Mouse (Mus musculus) bone marrow macrophage, adult 2 months (primary cell): Measurements from ENCODE around the gene Gdap2. TPM values are rescaled to one million over a fixed set of nuclear protein-coding genes. Genes with fewer than 3 reads are reported as not detected.

ENCODE experiments used
- H3K27ac ChIP-seq: 2 replicates; pipeline ENCODE4 v1.5.1; 2012; ENCODE audit warnings: low read depth, low read length; ENCODE audit not compliant: insufficient read depth
- H3K4me1 ChIP-seq: 2 replicates; pipeline ENCODE4 v1.6.1; 2012; ENCODE audit warnings: low read length; ENCODE audit not compliant: control insufficient read depth, insufficient read depth
- H3K4me3 ChIP-seq: 2 replicates; pipeline ENCODE4 v1.5.1; 2012; ENCODE audit warnings: mild to moderate bottlenecking, low read length, moderate library complexity; ENCODE audit not compliant: insufficient read depth
- CTCF ChIP-seq: IDR thresholded peaks from 2 replicates; pipeline ENCODE4 v1.5.1; 2012; ENCODE audit warnings: low read depth, mild to moderate bottlenecking, low read length, moderate library complexity
- POLR2A ChIP-seq: IDR thresholded peaks from 2 replicates; pipeline ENCODE4 v1.6.1; 2012; ENCODE audit warnings: mild to moderate bottlenecking, low read depth, low read length, borderline replicate concordance
- polyA plus RNA-seq: library from polyadenylated mRNA; stranded (reverse); fragments of >200 nt; gene quantifications from 2 replicates; pipeline ENCODE4 v1.2.4, GENCODE M21; 2012; ENCODE audit not compliant: missing spikeins, insufficient read depth, insufficient read length

Gdap2 gene
- 26.6 and 28.5 TPM in 2 replicates for polyA plus RNA-seq

GRCm38 (mm10) chr3:100162315-100163105 lies at the start of gene Gdap2, which contains the start of gene Wdr3:
Gdap2 (plus strand) TSS chr3:100162381.
Wdr3 (minus strand) TSS chr3:100162407.
- Histone ChIP-seq H3K4me1 (peaks cover 16% of the 10 kb centered on the region), H3K27ac (peak within 1 kb of the TSS; percentile 72), H3K4me3 (peak within 1 kb of the TSS; percentile 65)
- TF ChIP-seq CTCF (no peak), POLR2A (peak; percentile 69)

GRCm38 (mm10) chr3:100118681-100119080 lies 43.5 kb upstream of the Gdap2 start:
- no peaks in the 10 kb centered on the region for H3K4me1 ChIP-seq
- H3K4me3 ChIP-seq = no peak overlapping the region
- TF ChIP-seq POLR2A (no peak), CTCF (no peak)
- H3K27ac ChIP-seq = no peak overlapping the region

GRCm38 (mm10) chr3:100121961-100122360 lies 40.2 kb upstream of the Gdap2 start:
- no peaks in the 10 kb centered on the region for H3K4me1 ChIP-seq
- TF ChIP-seq POLR2A = no peak
- TF ChIP-seq CTCF = no peak
- no peak overlapping the region for H3K27ac ChIP-seq
- H3K4me3 ChIP-seq = no peak overlapping the region

GRCm38 (mm10) chr3:100122445-100122844 lies 39.7 kb upstream of the Gdap2 start:
- no peaks in the 10 kb centered on the region for H3K4me1 ChIP-seq
- no peak overlapping the region for H3K4me3 ChIP-seq
- TF ChIP-seq POLR2A (no peak), CTCF (no peak)
- no peak overlapping the region for H3K27ac ChIP-seq

GRCm38 (mm10) chr3:100160682-100161445 lies 1.3 kb upstream of the Gdap2 start:
- Histone ChIP-seq H3K4me3 (peak overlapping the region; percentile 65), H3K27ac (peak overlapping the region; percentile 72), H3K4me1 (peaks cover 16% of the 10 kb centered on the region)
- TF ChIP-seq CTCF (no peak), POLR2A (no peak)

GRCm38 (mm10) chr3:100161665-100162314 lies 391 bp upstream of the Gdap2 start:
- peak overlapping the region; percentile 72 for H3K27ac ChIP-seq

GRCm38 (mm10) chr3:100163556-100163955 lies 1.4 kb downstream of the Gdap2 start:
- Histone ChIP-seq H3K4me1 (peaks cover 16% of the 10 kb centered on the region), H3K4me3 (no peak overlapping the region), H3K27ac (no peak overlapping the region)
- TF ChIP-seq POLR2A (no peak), CTCF (no peak)

More at GRCm38 (mm10) chr3:100161665-100162314, 391 bp upstream of the Gdap2 start:
- Histone ChIP-seq H3K4me3 (peak overlapping the region; percentile 65), H3K4me1 (peaks cover 16% of the 10 kb centered on the region)
- TF ChIP-seq CTCF (no peak), POLR2A (no peak)

GRCm38 (mm10) chr3:100164991-100165390 lies 2.8 kb downstream of the Gdap2 start:
- no peak overlapping the region for H3K4me3 ChIP-seq
- TF ChIP-seq CTCF (no peak), POLR2A (no peak)
- H3K4me1 ChIP-seq = peaks cover 13% of the 10 kb centered on the region
- no peak overlapping the region for H3K27ac ChIP-seq

- Histone ChIP-seq H3K4me3 (no peak overlapping the region), H3K4me1 (peaks cover 20% of the 10 kb centered on the region), H3K27ac (peak overlapping the region; percentile 71)
- TF ChIP-seq POLR2A = no peak
- no peak for TF ChIP-seq CTCF
Observed at GRCm38 (mm10) chr3:100176031-100176430, 13.8 kb downstream of the Gdap2 start.
